Mouse (Mus musculus) kidney, adult 2 months (tissue): ENCODE measurements around the gene Gcm2.
A peak's percentile ranks its signal among the peaks of the same experiment; 100 is the strongest.

Experiments
- CTCF ChIP-seq: fragments of 200-500 bp; conservative IDR thresholded peaks from 2 replicates; pipeline ENCODE4 v1.5.1; 2011; ENCODE audit warnings: low read depth, mild to moderate bottlenecking, control low read depth, low read length, moderate library complexity, mixed read lengths; ENCODE audit not compliant: insufficient read depth, insufficient read length
- POLR2A ChIP-seq: fragments of 200-500 bp; IDR thresholded peaks from one replicate; pipeline ENCODE4 v1.6.1; 2011; ENCODE audit warnings: low read depth, low read length, control low read depth

DNA sequence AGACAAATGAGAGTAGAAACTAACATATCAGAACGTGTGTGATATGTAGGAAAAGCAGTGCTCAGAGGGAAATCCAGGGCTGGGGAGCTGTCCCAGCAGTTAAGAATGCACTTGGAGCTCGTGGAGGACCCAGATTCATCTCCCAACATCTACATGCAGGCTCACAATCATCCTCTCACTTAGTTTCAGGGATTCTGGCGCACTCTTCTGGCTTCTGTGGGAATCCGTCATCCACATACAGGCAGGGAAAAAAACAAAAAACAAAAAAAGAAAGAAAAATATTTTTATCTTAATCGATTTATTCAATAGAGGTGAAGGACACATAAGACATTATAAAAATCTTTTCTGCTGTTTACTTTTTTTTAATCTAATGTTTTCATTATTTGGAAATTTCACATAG, 47.6 kb upstream of the Gcm2 start:
- TF ChIP-seq CTCF (0 out of 2 replicates have a peak, but pooled peaks have one; percentile 13), POLR2A (no peak)
